Mouse (Mus musculus): ENCODE data around the gene Jph2. TPM values are rescaled to one million over a fixed set of nuclear protein-coding genes. Genes with fewer than 3 reads are reported as not detected.

The Jph2 gene
- polyA plus RNA-seq, 1 experiment from 2014 or later, result 41.0 TPM

DNA sequence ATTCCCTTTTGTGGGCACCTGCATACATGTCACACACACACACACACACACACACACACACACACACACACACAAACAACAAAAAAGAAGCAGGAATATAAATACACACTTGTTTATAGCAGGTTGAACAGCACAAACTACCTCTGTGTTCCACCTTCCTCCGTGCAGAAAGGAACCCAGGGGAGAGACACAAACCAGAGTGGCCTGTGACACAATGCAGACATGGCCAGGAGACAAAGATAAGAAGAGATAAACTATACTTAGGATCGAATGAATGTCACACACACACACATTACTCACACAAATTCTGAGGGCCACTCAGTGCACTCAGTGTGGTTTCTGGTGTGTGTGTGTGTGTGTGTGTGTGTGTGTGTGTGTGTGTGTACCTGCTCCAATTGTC lies 38.5 kb downstream of the Jph2 start:
- peaks cover 88% of the 10 kb centered on the region for H3K4me1 ChIP-seq (replicated peaks)
- 12% methylated on average over 2 of the region's 2 CpGs for WGBS
- no peaks in the 10 kb centered on the region for H3K9me3 ChIP-seq (replicated peaks)
- peaks cover 6% of the 10 kb centered on the region; the same call in 1 of the 2 replicates for H3K36me3 ChIP-seq
- ATAC-seq (replicated peaks; ENCODE audit: insufficient number of reproducible peaks, insufficient read depth, low FRiP score, low read depth), result no peak
- no peaks in the 10 kb centered on the region for H3K27me3 ChIP-seq
- H3K27ac ChIP-seq, result peak overlapping the region; percentile 97
- peak overlapping the region; percentile 11 for H3K4me2 ChIP-seq
- no peak overlapping the region for H3K9ac ChIP-seq
- no peak overlapping the region for H3K4me3 ChIP-seq

DNA sequence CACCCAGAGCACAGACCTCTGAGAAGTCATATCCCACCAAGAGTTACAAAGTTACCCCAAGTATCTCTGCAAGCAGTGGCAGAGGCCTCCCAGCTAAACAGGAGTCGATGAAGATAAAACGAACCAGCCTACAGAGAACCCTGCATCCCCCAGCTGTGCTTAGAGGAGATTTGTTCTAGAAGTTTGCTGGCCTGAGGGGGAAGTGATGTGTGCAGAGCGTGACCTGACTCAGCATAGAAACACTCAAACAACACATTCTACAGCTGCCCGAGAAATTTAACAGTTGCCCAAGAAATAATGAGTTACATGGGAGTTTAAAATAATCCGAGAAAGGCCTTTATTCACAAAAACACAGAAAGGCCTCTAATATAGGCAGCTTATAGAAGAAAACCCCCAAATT lies 39.1 kb downstream of the Jph2 start:
- Histone ChIP-seq H3K27ac (peak overlapping the region; percentile 97), H3K27me3 (no peaks in the 10 kb centered on the region), H3K9ac (no peak overlapping the region), H3K4me2 (0 out of 2 replicates have a peak overlapping the region, but pooled peaks have one; percentile 11), H3K4me3 (no peak overlapping the region), H3K36me3 (peaks cover 6% of the 10 kb centered on the region; the same call in 1 of the 2 replicates), H3K9me3 (replicated peaks) (no peaks in the 10 kb centered on the region), H3K4me1 (replicated peaks) (peaks cover 88% of the 10 kb centered on the region)
- 42% methylated on average over 5 of the region's 5 CpGs for WGBS
- ATAC-seq (replicated peaks; ENCODE audit: insufficient number of reproducible peaks, insufficient read depth, low FRiP score, low read depth), result no peak

DNA sequence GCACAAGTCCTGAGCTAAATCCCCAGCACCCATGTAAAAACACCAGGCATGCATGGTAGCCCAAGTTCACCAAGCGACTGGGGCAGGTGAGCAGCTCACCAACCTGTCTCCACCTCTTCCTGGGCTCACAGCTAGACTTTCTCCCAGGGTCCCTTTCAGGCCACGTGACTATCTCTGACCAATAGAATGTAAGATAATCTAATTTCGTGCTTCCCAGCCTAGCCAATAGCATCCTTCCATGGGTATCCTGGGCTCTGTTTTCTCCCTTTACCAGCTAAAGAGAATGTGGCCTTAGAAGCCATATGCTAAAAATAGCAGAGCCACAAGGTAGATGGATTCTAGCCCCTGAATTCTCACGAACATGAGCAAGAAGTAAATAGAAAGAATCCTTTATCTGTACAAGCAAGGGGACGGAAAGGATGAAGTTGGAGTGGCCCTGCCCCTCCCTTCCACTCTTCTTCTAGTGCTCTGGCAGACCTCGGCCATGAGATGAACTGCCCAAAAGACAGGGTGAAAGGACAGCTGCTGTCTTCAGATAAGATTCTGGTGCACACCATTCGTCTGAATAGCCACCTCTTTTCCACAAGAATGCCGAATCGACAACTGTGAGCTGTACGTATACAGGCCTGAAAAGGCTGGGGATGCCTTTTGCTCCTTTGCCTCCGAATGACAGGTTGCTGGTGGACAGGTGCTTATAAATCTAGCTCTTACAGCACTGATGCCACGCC lies 41.5 kb downstream of the Jph2 start:
- no peaks in the 10 kb centered on the region for H3K27me3 ChIP-seq
- H3K4me2 ChIP-seq, result no peak overlapping the region
- H3K4me3 ChIP-seq, result no peak overlapping the region
- H3K36me3 ChIP-seq, result no peaks in the 10 kb centered on the region
- 55% methylated on average over 12 of the region's 12 CpGs for WGBS
- no peak overlapping the region for H3K9ac ChIP-seq
- no peaks in the 10 kb centered on the region for H3K9me3 ChIP-seq (replicated peaks)
- H3K27ac ChIP-seq, result peak overlapping the region; percentile 92
- peaks cover 89% of the 10 kb centered on the region for H3K4me1 ChIP-seq (replicated peaks)
- ATAC-seq (replicated peaks; ENCODE audit: insufficient number of reproducible peaks, insufficient read depth, low FRiP score, low read depth), result no peak

DNA sequence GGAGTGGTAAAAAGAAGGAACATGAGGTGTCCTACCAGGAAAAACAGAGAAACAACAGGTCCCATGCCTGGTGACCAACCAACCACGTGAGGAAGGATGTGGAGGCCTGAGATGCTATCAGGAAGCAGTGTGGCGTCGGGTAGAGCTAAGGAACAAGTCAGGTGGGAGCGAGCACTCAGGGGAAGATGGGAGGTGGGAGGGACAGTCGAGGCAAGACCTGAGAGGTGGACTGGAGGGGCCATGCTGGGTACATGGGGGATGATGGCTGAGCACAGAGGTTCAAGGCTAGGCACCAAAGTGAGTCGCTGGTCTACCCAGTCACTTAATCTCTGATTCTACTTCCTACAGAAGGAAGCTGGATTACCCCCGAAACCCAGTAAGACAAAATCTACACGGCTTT lies 42.1 kb downstream of the Jph2 start:
- Histone ChIP-seq H3K9ac (no peak overlapping the region), H3K27me3 (no peaks in the 10 kb centered on the region), H3K4me1 (replicated peaks) (peaks cover 82% of the 10 kb centered on the region), H3K4me2 (no peak overlapping the region), H3K27ac (peak overlapping the region; percentile 92), H3K9me3 (replicated peaks) (no peaks in the 10 kb centered on the region), H3K4me3 (no peak overlapping the region), H3K36me3 (no peaks in the 10 kb centered on the region)
- 58% methylated on average over 8 of the region's 8 CpGs for WGBS
- ATAC-seq (replicated peaks; ENCODE audit: insufficient number of reproducible peaks, insufficient read depth, low FRiP score, low read depth), result no peak

DNA sequence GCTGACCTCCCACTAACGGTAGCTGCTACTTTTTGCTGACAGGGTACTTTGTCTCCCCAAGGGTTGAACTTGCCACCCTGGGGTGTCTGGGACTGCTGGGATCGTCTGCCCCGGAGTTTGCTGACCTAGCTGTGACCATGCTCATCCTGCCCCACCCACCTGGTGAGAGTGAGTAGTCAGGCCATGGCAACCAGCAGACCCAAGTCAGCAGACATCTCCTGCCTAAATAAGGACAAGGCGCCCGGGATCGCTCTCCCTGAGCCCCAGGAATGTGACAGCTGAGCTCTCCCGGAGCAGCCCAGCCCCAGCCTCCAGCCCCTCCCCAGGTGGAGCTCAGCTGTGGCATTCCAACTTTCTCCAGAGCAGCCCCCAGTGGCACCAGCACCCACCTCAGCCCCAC lies 44.1 kb downstream of the Jph2 start:
- WGBS, result 11% methylated on average over 7 of the region's 7 CpGs
- Histone ChIP-seq H3K4me2 (peak overlapping the region; percentile 26), H3K4me1 (replicated peaks) (peaks cover 81% of the 10 kb centered on the region), H3K4me3 (no peak overlapping the region), H3K9ac (0 out of 2 replicates have a peak overlapping the region, but pooled peaks have one; percentile 35), H3K27ac (peak overlapping the region; percentile 92), H3K27me3 (no peaks in the 10 kb centered on the region), H3K36me3 (no peaks in the 10 kb centered on the region), H3K9me3 (replicated peaks) (no peaks in the 10 kb centered on the region)
- peak; percentile 90 for ATAC-seq (replicated peaks; ENCODE audit: insufficient number of reproducible peaks, insufficient read depth, low FRiP score, low read depth)

DNA sequence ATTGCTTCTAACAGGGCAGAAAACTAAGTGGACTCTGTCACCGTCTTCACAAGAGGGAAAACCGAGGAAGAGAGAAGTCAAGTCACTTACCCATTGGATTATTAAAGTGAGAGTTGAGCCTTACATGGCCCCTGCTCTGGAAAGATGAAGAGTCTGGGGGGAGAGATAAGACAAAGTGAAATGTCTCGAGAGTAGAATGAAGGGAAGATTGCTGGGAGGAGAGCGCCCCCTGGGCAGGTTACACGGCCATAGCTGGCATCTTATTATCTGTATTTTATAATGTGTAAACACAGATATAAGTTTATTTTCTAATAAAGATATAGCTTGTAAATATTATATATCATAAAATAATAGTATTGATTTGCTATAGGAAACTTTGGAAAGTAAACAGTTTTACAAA lies 47.4 kb downstream of the Jph2 start:
- Histone ChIP-seq H3K4me3 (no peak overlapping the region), H3K4me1 (replicated peaks) (peaks cover 88% of the 10 kb centered on the region), H3K9ac (no peak overlapping the region), H3K27me3 (no peaks in the 10 kb centered on the region), H3K9me3 (replicated peaks) (no peaks in the 10 kb centered on the region), H3K4me2 (no peak overlapping the region), H3K36me3 (no peaks in the 10 kb centered on the region), H3K27ac (no peak overlapping the region)
- no peak for ATAC-seq (replicated peaks; ENCODE audit: insufficient number of reproducible peaks, insufficient read depth, low FRiP score, low read depth)
- WGBS, result 45% methylated on average over 5 of the region's 5 CpGs

DNA sequence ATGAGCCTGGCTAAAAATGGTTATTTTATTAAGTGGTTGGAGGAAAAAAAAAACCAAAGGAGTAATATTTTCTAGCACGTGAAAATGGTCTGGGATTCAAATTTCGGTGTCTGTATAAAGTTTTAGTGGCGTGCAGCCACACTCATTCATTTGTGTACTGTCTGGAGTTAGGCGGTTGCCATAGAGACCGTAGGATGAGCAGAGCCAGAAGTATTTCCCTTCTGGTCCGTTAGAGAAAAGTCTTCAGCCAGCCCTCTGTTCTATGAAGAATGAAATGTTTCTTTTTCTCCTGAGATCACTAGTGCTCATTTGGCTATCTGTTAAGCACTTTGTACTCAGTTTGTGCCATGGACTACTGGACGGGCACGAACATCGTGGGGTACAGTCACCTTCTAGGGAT lies 48.4 kb downstream of the Jph2 start:
- no peak overlapping the region for H3K4me2 ChIP-seq
- no peak for ATAC-seq (replicated peaks; ENCODE audit: insufficient number of reproducible peaks, insufficient read depth, low FRiP score, low read depth)
- 50% methylated on average over 9 of the region's 9 CpGs for WGBS
- H3K27ac ChIP-seq, result peak overlapping the region; percentile 57
- peaks cover 84% of the 10 kb centered on the region for H3K4me1 ChIP-seq (replicated peaks)
- no peaks in the 10 kb centered on the region for H3K27me3 ChIP-seq
- no peaks in the 10 kb centered on the region for H3K36me3 ChIP-seq
- no peak overlapping the region for H3K4me3 ChIP-seq
- H3K9me3 ChIP-seq (replicated peaks), result no peaks in the 10 kb centered on the region
- H3K9ac ChIP-seq, result 0 out of 2 replicates have a peak overlapping the region, but pooled peaks have one; percentile 8

DNA sequence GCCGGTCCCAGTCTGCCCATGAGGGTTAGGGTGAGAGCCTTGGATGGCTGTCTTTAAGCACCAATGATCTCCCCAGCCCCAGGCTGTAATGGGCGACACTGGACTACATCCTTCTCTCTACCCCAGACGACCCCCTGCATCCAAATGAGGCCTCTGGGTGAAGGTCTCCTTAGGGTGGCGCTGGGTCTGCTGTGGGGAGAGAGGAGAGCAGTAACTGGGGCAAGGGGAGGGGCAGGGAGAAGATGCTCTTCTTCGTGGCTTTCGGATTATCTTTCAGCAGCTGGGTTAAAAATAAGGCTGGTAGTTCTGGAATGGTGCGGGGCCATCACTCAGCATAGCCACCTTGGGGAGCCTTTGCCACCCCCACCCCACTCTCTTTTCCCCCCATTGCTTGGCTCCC lies 49.1 kb downstream of the Jph2 start:
- no peak for ATAC-seq (replicated peaks; ENCODE audit: insufficient number of reproducible peaks, insufficient read depth, low FRiP score, low read depth)
- Histone ChIP-seq H3K27me3 (no peaks in the 10 kb centered on the region), H3K4me1 (replicated peaks) (peaks cover 77% of the 10 kb centered on the region), H3K4me3 (no peak overlapping the region), H3K9me3 (replicated peaks) (no peaks in the 10 kb centered on the region), H3K27ac (peak overlapping the region; percentile 49), H3K9ac (peak overlapping the region; percentile 8; the same call in 1 of the 2 replicates), H3K36me3 (no peaks in the 10 kb centered on the region), H3K4me2 (no peak overlapping the region)
- 55% methylated on average over 7 of the region's 7 CpGs for WGBS

DNA sequence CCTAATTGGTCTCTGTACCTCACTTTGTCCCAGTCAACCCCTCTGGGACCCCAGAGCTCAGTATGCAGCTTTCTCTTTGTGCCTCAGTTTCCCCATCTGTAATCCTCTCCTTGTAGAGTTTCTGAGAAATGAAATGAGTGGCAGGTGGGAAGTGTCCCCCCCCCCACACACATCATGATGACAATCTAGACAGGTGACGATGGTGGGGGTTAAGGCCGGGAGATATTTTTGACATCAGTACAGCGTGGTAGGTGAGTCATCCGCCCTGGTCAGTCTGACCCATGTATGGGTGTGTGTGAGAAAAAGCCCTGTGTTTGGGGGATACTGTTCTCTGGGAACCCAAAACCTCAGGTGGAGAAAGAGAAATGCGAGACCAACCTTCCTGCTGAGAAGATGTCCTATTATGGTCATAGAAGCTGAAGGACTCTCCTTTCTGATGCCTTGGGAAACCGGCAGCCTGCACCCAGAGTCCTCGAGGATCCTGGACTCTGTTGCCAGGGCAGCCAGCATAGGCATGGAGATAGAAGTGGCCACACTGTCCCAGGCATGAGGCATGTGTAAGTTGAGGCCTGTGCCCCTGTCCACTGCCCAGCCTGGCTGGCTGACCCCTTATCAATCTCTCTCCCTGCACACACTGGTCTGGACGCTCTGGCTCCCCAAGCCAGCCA lies 50.1 kb downstream of the Jph2 start:
- no peak overlapping the region for H3K4me2 ChIP-seq
- H3K4me1 ChIP-seq (replicated peaks), result peaks cover 73% of the 10 kb centered on the region
- no peak overlapping the region for H3K4me3 ChIP-seq
- H3K27me3 ChIP-seq, result no peaks in the 10 kb centered on the region
- no peak for ATAC-seq (replicated peaks; ENCODE audit: insufficient number of reproducible peaks, insufficient read depth, low FRiP score, low read depth)
- 49% methylated on average over 8 of the region's 8 CpGs for WGBS
- no peak overlapping the region; the same call in 1 of the 2 replicates for H3K27ac ChIP-seq
- no peak overlapping the region for H3K9ac ChIP-seq
- peaks cover under 1% of the 10 kb centered on the region; the same call in 1 of the 2 replicates for H3K36me3 ChIP-seq
- H3K9me3 ChIP-seq (replicated peaks), result no peaks in the 10 kb centered on the region

DNA sequence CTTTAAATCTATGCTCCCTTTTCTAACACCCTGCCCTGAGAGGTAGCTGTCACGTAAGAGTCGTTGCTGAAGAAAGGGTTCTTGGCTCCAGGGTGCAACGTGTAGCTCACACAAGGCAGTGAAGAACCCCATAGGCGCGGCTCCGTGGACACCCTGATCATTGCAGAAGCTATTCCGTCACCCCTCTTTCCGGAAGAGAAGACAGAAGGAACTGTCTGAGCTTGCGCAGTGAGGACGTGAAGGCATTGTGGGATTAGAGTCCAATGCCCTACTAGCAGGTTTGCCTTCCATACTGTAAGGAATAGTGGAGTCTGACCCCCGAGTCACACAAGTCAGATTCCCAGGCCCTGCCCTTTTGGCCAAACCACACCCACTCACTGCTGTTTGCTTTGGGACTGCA lies 51.3 kb downstream of the Jph2 start:
- ATAC-seq (replicated peaks; ENCODE audit: insufficient number of reproducible peaks, insufficient read depth, low FRiP score, low read depth), result no peak
- H3K27ac ChIP-seq, result peak overlapping the region; percentile 10; the same call in 1 of the 2 replicates
- H3K36me3 ChIP-seq, result peaks cover 5% of the 10 kb centered on the region; the same call in 1 of the 2 replicates
- WGBS, result 72% methylated on average over 11 of the region's 11 CpGs
- no peak overlapping the region for H3K9ac ChIP-seq
- no peaks in the 10 kb centered on the region for H3K9me3 ChIP-seq (replicated peaks)
- H3K4me3 ChIP-seq, result no peak overlapping the region
- no peak overlapping the region for H3K4me2 ChIP-seq
- H3K27me3 ChIP-seq, result no peaks in the 10 kb centered on the region
- H3K4me1 ChIP-seq (replicated peaks), result peaks cover 71% of the 10 kb centered on the region

DNA sequence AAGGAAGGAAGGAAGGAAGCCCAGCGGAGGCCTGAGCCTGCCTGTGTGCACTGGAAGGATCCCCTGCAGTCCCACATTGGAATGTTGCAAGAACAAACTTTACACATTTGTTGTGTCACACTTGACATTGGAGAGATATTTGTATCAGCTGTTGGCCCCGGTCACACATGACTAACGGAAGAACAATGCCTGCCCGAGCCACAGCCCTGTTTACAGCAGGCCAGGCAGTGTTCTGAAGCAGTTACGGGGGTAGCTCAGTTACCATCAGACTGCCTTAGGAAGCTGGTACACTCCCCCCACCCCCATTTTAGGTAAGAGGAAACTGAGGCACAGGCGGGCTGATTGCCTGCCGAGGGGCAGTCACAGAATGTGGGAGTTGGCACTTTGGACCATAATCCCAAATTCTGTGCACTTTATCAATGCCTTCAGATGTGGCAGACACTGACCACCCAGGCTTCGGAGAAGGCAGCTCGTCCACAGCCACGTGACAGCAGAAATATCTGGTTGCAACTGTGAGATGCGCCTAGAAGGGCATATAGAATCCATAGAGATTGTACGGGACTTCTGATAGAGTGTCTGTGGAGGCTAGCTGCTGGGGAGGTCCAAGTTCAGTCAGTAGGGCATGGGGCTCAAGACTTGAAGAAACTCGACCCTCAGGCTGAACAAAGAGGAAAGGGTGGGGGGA lies 52.7 kb downstream of the Jph2 start:
- 0 out of 2 replicates have a peak, but pooled peaks cover 4% of the 10 kb centered on the region for H3K27me3 ChIP-seq
- 48% methylated on average over 13 of the region's 13 CpGs for WGBS
- H3K27ac ChIP-seq, result peak overlapping the region; percentile 70
- H3K4me3 ChIP-seq, result no peak overlapping the region
- no peak overlapping the region for H3K4me2 ChIP-seq
- H3K36me3 ChIP-seq, result peaks cover 13% of the 10 kb centered on the region; the same call in 1 of the 2 replicates
- H3K4me1 ChIP-seq (replicated peaks), result peaks cover 80% of the 10 kb centered on the region
- ATAC-seq (replicated peaks; ENCODE audit: insufficient number of reproducible peaks, insufficient read depth, low FRiP score, low read depth), result peak; percentile 64; the same call in 1 of the 2 replicates
- H3K9ac ChIP-seq, result no peak overlapping the region
- no peaks in the 10 kb centered on the region for H3K9me3 ChIP-seq (replicated peaks)

All from heart, embryonic 15.5 days (tissue).